Mouse (Mus musculus): Measurements from ENCODE around the gene Taf4.

Gene Taf4

GRCm38 (mm10) chr2:179931741-179932140, 44.7 kb downstream of the Taf4 start:
- no peak for DNase-seq

- no peak for DNase-seq
Measured at GRCm38 (mm10) chr2:179929166-179929565, 47.3 kb downstream of the Taf4 start.

- no peak for DNase-seq
Measured at GRCm38 (mm10) chr2:179924038-179924437, 52.4 kb downstream of the Taf4 start.

- no peak for DNase-seq
Measured at GRCm38 (mm10) chr2:179921021-179921653, 55.3 kb downstream of the Taf4 start.

- DNase-seq: peak; percentile 22 to 29
Measured at GRCm38 (mm10) chr2:179920042-179920441, 56.4 kb downstream of the Taf4 start.

GRCm38 (mm10) chr2:179916877-179917673, 59.4 kb downstream of the Taf4 start:
- DNase-seq: peak; percentile 64 to 71

- no peak for DNase-seq
Measured at GRCm38 (mm10) chr2:179914246-179914645, 62.2 kb downstream of the Taf4 start.

- DNase-seq: no peak
Measured at GRCm38 (mm10) chr2:179913349-179913748, 63.1 kb downstream of the Taf4 start.

GRCm38 (mm10) chr2:179912911-179913310, 63.5 kb downstream of the Taf4 start:
- DNase-seq: no peak

- no peak for DNase-seq
Measured at GRCm38 (mm10) chr2:179896949-179897348, 79.5 kb downstream of the Taf4 start.

GRCm38 (mm10) chr2:179891048-179891447, 85.4 kb downstream of the Taf4 start:
- no peak for DNase-seq

GRCm38 (mm10) chr2:179884561-179884960, 91.9 kb downstream of the Taf4 start:
- no peak for DNase-seq

GRCm38 (mm10) chr2:179877551-179878215, 98.8 kb downstream of the Taf4 start:
- DNase-seq: peak in 1 of 2 experiments; percentile 14

GRCm38 (mm10) chr2:179875147-179875546, 101.3 kb downstream of the Taf4 start:
- peak; percentile 36 to 50 for DNase-seq

GRCm38 (mm10) chr2:179873315-179873714, 103.1 kb downstream of the Taf4 start:
- DNase-seq: peak; percentile 30 to 41

- no peak for DNase-seq
Measured at GRCm38 (mm10) chr2:179872724-179873123, 103.7 kb downstream of the Taf4 start.

GRCm38 (mm10) chr2:179869871-179870270, 106.6 kb downstream of the Taf4 start:
- DNase-seq: no peak

GRCm38 (mm10) chr2:179867669-179868068, 108.8 kb downstream of the Taf4 start:
- no peak for DNase-seq

GRCm38 (mm10) chr2:179865097-179865496, 111.3 kb downstream of the Taf4 start:
- no peak for DNase-seq

- no peak for DNase-seq
Measured at GRCm38 (mm10) chr2:179863266-179863665, 113.2 kb downstream of the Taf4 start.

GRCm38 (mm10) chr2:179862676-179863075, 113.8 kb downstream of the Taf4 start:
- DNase-seq: no peak

Data from lung, adult 18-20 months (tissue).